Mouse (Mus musculus): Measurements from ENCODE around the gene Anp32a. TPM values are rescaled to one million over a fixed set of nuclear protein-coding genes. Genes with fewer than 3 reads are reported as not detected.

Anp32a gene
- polyA plus RNA-seq, 1 experiment from 2014 or later, result 172 TPM

DNA sequence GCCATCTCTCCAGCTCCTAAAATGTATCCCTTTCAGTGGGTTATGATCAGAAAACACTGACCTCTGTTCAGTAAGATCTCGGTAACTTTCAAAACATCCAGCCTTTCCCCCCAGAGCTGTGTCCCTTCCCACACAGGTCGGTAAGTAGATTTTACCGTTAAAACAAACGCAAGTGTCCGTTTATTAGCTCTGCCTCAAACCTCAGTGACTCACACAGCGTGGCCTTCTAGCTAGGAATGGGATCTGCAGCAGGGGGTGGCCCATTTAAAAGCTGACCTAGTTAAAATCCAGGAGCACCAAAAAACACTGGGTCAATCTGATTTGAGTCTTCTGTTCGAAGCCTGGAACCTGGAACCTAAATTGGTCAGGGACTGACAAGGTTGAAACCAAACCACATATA, 23.7 kb downstream of the Anp32a start:
- no peaks in the 10 kb centered on the region for H3K9me3 ChIP-seq
- H3K4me2 ChIP-seq, result 0 out of 2 replicates have a peak overlapping the region, but pooled peaks have one; percentile 13
- 0 out of 2 replicates have a peak overlapping the region, but pooled peaks have one; percentile 75 for H3K9ac ChIP-seq
- H3K4me3 ChIP-seq, result no peak overlapping the region
- H3K27me3 ChIP-seq, result no peaks in the 10 kb centered on the region
- no peak for ATAC-seq (ENCODE audit: low FRiP score)
- 60% methylated on average over 7 of the region's 7 CpGs for WGBS
- H3K4me1 ChIP-seq (replicated peaks), result peaks cover 99% of the 10 kb centered on the region
- H3K27ac ChIP-seq, result no peak overlapping the region
- H3K36me3 ChIP-seq, result no peaks in the 10 kb centered on the region

DNA sequence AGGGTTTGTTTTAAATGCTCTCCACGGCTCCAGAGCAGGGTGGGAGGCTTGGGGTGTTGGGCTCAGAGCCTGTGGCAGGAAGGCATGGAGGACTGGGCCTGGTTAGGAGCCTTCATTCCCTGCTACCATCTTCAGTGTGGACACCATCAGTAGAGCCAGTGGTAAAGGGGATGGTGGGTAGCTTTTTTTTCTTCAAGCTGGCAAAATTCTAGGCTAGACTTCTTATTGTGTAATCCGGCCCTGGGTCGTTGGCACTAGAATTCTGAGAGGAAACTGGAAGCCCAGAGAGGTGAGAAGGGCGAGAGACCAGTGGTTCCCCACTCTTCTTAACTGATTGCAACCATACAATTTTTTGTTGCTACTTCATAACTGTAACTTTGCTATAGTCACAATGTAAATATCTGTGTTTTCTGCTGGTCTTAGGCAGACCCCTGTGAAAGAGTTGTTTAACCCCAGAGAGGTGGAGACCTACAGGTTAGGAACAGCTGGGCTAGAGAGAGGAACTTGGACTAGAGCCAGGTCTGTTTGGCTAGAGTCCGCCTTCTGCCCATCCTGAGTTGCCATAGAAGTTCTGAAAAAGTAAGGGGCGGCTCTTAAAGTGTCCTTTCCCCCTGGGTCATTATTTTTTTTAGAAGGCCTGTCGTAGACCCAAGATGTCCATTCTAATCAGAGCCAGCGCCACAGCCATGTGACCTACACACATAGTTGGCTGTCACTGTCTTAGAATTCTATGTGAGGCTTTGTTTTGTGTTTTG, 24.4 kb downstream of the Anp32a start:
- Histone ChIP-seq H3K27ac (no peak overlapping the region), H3K9ac (no peak overlapping the region), H3K4me2 (no peak overlapping the region), H3K27me3 (no peaks in the 10 kb centered on the region), H3K4me3 (no peak overlapping the region), H3K9me3 (no peaks in the 10 kb centered on the region), H3K4me1 (replicated peaks) (peaks cover 99% of the 10 kb centered on the region), H3K36me3 (no peaks in the 10 kb centered on the region)
- 71% methylated on average over 8 of the region's 8 CpGs for WGBS
- no peak for ATAC-seq (ENCODE audit: low FRiP score)

DNA sequence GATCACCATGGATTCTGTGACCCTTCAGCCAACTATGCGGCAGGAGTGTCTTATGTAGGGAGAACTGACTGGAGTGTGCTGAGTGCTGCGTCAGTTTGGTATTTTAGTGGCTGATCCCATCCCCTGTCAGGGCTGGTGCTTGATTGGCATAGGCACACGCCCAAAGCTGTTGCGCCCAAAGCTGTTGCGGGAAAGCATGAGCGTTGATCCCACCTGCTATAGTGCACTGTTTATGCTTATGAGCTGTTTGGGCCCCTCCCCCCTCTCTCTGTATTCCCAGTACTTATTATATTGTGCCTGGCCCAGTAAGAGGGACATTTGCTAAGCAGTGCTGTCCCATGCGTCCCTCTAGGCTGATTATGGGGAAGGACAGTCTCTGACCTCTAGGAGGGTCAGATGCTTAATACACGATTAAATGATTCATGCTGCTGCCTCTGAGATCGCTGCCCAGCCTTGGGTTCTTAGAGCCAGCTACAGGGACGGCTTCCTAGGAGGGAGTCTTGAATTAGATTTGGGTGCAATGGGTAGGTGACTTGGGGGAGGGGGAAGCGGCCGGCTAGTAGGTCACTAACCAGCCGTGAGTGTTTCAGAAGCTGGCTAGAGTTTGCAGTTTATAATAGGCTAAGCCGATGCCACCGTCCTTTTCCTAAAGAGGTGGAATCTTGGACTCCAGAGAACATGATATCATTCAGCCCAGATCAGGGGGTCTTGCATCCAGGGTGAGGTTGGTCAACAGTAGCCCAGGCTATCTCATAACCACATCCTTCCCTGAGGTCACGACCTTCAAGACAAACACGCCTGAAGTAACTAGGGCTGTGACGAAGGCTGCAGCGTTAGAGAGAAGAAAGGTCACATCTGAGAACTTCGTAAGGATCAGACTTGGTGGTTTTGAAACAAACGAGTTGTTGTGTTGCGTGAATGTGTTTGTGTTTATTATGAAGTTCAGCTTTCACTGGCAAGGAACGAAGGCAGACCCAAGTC, 25.7 kb downstream of the Anp32a start:
- Histone ChIP-seq H3K27ac (peak overlapping the region; percentile 61), H3K9ac (peak overlapping the region; percentile 35; the same call in 1 of the 2 replicates), H3K36me3 (no peaks in the 10 kb centered on the region), H3K9me3 (no peaks in the 10 kb centered on the region), H3K4me3 (no peak overlapping the region), H3K27me3 (no peaks in the 10 kb centered on the region), H3K4me1 (replicated peaks) (peaks cover 99% of the 10 kb centered on the region), H3K4me2 (0 out of 2 replicates have a peak overlapping the region, but pooled peaks have one; percentile 5)
- no peak; the same call in 1 of the 2 replicates for ATAC-seq (ENCODE audit: low FRiP score)
- WGBS, result 53% methylated on average over 23 of the region's 23 CpGs

DNA sequence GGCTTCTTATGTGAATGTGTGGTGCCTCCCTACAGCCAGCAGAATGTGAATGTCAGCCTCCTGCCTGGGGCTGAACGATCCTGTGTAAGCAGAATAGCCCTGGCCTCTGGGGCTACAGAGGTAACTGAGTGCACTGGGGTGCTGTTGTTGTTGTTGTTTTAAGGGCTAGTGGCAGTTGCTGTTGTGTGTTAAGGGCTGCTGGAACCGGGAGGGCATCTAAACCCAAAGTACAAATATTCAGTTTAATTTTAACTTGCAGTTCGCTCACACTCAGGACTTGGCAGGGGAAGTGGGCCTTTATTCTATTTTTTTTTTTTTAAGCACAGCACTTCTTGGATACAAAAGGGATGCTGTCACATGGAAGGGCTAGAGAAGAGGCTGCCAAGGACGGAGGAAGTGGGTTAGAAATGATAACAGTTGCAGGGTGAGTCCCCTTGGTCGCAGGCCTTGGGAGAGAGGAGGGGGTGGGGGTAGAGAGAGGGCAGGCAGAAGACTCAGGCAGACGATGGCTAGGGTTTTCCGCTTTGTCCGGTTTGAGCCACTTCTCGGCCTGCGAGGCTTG, 26.5 kb downstream of the Anp32a start:
- 54% methylated on average over 10 of the region's 10 CpGs for WGBS
- H3K9ac ChIP-seq, result peak overlapping the region; percentile 35; the same call in 1 of the 2 replicates
- H3K27me3 ChIP-seq, result no peaks in the 10 kb centered on the region
- no peak for ATAC-seq (ENCODE audit: low FRiP score)
- H3K4me1 ChIP-seq (replicated peaks), result peaks cover 96% of the 10 kb centered on the region
- H3K4me3 ChIP-seq, result no peak overlapping the region
- peak overlapping the region; percentile 61 for H3K27ac ChIP-seq
- H3K36me3 ChIP-seq, result no peaks in the 10 kb centered on the region
- no peaks in the 10 kb centered on the region for H3K9me3 ChIP-seq
- H3K4me2 ChIP-seq, result no peak overlapping the region

DNA sequence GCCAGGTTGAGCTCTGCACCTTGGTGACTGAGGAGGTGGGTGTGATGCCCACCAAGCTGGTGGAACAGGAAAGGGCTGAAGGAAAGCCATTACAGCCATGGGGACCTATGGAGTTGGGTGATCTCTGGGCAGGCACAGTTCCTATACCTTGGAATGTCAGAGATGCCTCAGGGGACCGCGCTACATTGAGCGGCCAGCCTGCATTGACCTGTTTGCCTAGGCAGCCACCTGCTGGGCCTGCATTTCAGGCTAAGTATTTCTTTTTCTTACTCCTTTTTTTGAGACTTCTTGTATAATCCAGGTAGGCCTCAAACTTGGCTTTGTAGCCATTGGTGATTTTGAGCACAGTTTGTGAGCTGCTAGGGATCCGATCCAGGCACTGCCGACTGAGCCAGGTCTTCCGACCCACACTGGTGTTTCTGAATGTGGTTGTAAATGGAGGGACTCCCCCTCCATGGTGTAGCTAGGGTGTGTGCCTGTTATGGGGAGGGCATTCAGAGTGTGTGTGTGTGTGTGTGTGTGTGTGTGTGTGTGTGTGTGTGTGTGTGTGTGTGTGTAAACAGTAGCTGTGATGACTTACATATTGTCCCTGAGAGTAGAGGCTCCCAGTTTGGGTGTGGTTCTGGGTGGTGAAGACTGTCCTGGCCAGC, 27.3 kb downstream of the Anp32a start:
- Histone ChIP-seq H3K27ac (peak overlapping the region; percentile 52), H3K4me1 (replicated peaks) (peaks cover 95% of the 10 kb centered on the region), H3K4me2 (no peak overlapping the region)

DNA sequence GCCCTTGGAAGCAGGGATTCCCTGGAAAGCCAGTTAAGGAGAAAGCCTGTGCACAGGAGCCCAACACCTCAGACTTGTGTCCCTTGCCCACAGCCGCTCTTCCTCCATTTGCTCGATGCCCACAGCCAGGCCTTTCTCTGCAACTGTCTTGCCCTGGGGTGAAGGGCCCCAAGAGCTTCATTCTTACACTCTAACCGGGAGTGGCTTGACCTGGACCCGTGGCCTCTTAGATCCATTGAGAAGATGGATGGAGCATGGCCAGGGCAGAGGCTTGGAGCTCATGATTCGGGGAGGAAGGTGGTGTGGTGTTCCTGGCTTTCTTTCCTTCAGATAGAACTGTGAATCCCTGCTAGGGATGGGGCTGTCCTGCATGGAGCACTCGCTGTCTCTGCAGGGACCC, 28.1 kb downstream of the Anp32a start:
- no peak for ATAC-seq (ENCODE audit: low FRiP score)
- no peaks in the 10 kb centered on the region for H3K9me3 ChIP-seq
- H3K9ac ChIP-seq, result no peak overlapping the region
- H3K27me3 ChIP-seq, result no peaks in the 10 kb centered on the region
- H3K4me2 ChIP-seq, result no peak overlapping the region
- WGBS, result 77% methylated on average over 6 of the region's 6 CpGs
- H3K4me3 ChIP-seq, result no peak overlapping the region
- H3K36me3 ChIP-seq, result peaks cover 16% of the 10 kb centered on the region
- H3K4me1 ChIP-seq (replicated peaks), result peaks cover 93% of the 10 kb centered on the region
- H3K27ac ChIP-seq, result no peak overlapping the region

More for the DNA sequence above, 27.3 kb downstream of the Anp32a start:
- H3K9ac ChIP-seq, result peak overlapping the region; percentile 35; the same call in 1 of the 2 replicates
- peaks cover 8% of the 10 kb centered on the region for H3K36me3 ChIP-seq
- H3K9me3 ChIP-seq, result no peaks in the 10 kb centered on the region
- WGBS, result 84% methylated on average over 6 of the region's 6 CpGs
- H3K4me3 ChIP-seq, result no peak overlapping the region
- no peaks in the 10 kb centered on the region for H3K27me3 ChIP-seq
- no peak for ATAC-seq (ENCODE audit: low FRiP score)

DNA sequence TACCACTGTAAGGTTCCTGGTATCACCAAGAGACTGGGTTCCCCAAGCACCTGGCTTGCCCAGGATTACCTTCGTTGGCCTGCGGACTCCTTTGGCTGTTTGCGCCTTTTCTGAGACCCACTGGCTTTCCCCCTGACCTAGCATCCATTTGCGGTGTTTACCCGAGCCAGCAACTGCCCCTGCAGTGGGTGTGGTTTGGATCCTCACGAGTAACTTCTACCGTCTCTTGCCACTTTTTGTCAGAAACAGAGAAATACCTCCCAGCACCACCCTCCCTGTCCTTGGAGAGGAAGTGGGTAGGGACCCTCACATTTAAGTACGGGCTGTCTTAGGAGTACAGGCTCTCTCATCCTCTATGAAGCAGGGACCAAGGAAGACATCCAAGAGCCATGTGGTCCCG, 29.1 kb downstream of the Anp32a start:
- WGBS, result 83% methylated on average over 9 of the region's 9 CpGs
- no peak for ATAC-seq (ENCODE audit: low FRiP score)
- Histone ChIP-seq H3K4me2 (no peak overlapping the region), H3K4me3 (no peak overlapping the region), H3K9me3 (no peaks in the 10 kb centered on the region), H3K4me1 (replicated peaks) (peaks cover 83% of the 10 kb centered on the region), H3K9ac (no peak overlapping the region), H3K27me3 (no peaks in the 10 kb centered on the region), H3K27ac (no peak overlapping the region; the same call in 1 of the 2 replicates), H3K36me3 (peaks cover 24% of the 10 kb centered on the region)

DNA sequence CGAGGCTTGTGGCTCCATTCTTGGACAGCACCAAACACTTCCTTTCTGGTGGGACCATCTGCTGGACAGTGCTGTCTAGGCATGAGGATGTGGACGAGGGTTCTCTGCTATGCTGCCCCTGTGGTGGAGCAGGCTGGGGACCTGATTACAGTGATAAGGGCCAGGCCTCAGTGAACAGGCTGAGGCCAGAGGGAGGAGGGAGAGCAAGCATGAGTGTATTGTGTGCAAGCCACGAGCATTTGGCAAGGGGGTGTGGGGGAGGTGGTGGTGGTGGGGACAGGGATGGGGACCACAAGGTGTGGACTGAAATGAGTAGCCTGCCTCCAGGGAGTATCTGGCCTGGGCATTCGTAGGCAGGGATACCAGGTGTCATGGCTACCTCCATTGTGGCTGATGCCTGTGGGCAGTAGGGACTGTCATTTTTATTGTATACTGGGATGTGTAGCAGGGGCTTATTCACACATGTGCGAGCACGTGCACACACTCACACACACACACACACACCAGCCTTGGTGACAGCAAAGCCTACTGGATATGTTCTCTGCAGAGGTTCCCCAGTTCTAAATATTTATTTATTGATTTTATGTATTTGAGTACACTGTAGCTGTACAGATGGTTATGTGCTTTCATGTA, 29.7 kb downstream of the Anp32a start:
- H3K4me1 ChIP-seq (replicated peaks), result peaks cover 77% of the 10 kb centered on the region
- 73% methylated on average over 6 of the region's 6 CpGs for WGBS

DNA sequence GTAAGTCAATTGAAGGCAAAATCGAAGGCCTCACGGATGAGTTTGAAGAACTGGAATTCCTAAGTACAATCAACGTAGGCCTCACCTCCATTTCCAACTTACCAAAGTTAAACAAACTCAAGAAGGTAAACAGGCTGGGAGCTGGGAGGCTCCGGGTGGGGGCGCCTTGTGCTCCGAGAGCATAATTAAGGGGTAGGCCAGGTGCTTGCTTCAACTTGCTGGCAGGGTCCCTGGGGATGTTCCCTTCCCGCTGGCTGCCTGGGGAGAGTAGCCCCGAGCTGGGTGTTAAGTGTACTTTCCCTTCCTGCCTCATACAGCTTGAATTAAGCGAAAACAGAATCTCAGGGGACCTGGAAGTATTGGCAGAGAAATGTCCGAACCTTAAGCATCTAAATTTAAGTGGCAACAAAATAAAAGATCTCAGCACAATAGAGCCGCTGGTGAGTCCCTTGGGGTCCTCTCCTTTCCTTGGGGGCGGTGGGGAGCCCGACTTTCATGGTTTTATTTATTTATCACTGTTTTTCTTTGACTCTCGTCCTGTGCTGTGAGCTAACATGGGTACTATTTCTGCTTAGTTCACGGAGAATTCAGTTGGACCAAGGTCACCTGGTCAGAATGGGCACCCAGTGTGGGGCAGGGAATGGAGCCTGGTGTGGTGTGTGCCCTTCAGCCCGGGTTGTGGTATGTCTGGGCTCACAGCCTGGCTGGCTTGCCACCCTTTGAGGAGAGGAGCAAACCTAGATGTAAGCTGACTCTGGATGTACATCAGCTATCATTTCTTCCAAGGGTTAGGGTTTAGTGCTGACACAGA, 30.9 kb downstream of the Anp32a start:
- no peak overlapping the region for H3K9ac ChIP-seq
- H3K4me1 ChIP-seq (replicated peaks), result peaks cover 65% of the 10 kb centered on the region
- no peak overlapping the region for H3K27ac ChIP-seq
- no peak for ATAC-seq (ENCODE audit: low FRiP score)
- no peak overlapping the region for H3K4me3 ChIP-seq
- no peaks in the 10 kb centered on the region for H3K9me3 ChIP-seq
- 73% methylated on average over 16 of the region's 16 CpGs for WGBS
- peaks cover 41% of the 10 kb centered on the region for H3K36me3 ChIP-seq
- no peak overlapping the region for H3K4me2 ChIP-seq
- H3K27me3 ChIP-seq, result no peaks in the 10 kb centered on the region

More for the DNA sequence above, 29.7 kb downstream of the Anp32a start:
- no peak overlapping the region; the same call in 1 of the 2 replicates for H3K27ac ChIP-seq
- no peak overlapping the region for H3K9ac ChIP-seq
- peaks cover 30% of the 10 kb centered on the region for H3K36me3 ChIP-seq
- H3K4me3 ChIP-seq, result no peak overlapping the region
- H3K27me3 ChIP-seq, result no peaks in the 10 kb centered on the region
- no peak for ATAC-seq (ENCODE audit: low FRiP score)
- H3K9me3 ChIP-seq, result no peaks in the 10 kb centered on the region
- no peak overlapping the region for H3K4me2 ChIP-seq

DNA sequence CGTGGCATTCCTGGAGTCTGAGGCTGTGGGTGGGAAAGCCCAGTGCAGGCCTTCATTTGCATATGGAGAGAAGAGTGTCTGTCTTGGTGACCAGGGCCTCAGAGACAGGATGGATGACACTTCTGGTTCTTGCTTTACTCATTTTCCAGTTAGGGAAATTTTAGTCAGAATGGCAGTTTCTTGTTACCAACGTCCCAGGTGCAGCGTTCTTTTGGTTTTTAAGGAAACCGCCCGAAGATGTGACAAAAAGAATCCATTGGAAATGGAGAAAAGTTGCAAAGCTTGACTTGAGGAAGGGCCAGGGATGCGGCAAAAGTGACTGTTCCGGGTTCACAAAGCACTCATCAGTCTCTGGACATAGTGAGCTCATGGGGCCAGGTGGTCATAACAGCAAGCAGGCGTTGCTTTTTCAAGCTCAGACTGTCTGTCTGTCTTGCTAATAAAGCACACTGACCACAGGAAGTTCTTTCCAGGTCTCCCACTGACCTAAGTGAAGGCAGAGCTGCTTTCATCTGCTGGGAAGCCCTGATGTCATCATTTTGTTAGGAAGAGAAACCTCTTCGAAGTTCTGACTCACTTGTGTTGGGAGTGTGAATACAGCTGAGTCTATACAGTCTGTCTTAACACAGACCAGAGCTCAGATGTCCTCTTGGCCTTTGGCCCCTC, 31.6 kb downstream of the Anp32a start:
- Histone ChIP-seq H3K36me3 (peaks cover 48% of the 10 kb centered on the region), H3K4me2 (no peak overlapping the region), H3K9ac (no peak overlapping the region), H3K27me3 (no peaks in the 10 kb centered on the region), H3K4me3 (no peak overlapping the region), H3K9me3 (no peaks in the 10 kb centered on the region), H3K4me1 (replicated peaks) (peaks cover 58% of the 10 kb centered on the region), H3K27ac (0 out of 2 replicates have a peak overlapping the region, but pooled peaks have one; percentile 2)
- no peak for ATAC-seq (ENCODE audit: low FRiP score)
- WGBS, result 86% methylated on average over 9 of the region's 9 CpGs

Data from hindbrain, embryonic 13.5 days (tissue).